In the genomic region with DNA sequence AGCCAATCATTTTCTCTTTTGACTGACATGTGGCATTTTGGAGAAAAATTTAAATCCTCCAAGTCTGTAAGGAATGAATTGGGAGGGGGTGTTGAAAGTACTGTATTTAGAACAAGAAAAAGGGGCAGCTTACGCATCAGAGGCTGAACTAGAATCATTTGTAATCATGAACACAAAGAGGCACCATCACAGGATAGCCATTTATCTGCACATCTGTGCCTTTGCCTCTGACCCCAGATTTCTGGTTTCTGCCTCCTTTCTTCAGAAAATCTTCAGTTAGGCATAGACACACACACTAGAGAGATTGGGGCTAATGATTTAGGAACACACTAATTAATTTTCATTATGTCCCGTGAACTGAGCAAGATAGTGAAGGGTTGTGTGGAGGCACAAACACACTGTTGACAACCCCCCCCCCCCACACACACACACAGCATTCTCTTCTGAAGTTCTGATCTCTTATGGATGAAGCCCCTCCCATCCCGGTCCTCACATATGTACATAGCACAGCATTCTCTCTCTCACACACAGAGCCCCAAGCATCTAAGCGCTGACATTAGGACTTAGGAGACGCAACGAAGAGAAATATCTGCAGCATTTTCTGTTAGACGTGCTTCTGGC, we compare ENCODE assay signal across 20 mouse cellular contexts.
DNase-seq lines count a peak whose midpoint lies in the region; ATAC-seq lines count a peak whose summit lies in the region.
"Had no signal": no experiment of that assay in that cellular context is flagged by ENCODE, and none has a peak within 500 bp of the region (broad histone marks: within the 10 kb centered on the region; RNA-seq: fewer than 3 reads in every experiment).

No protein-coding gene starts in this region.

- H3K36me3 ChIP-seq in hindbrain, embryonic 10.5 days = no peaks in the 10 kb centered on the region
- H3K36me3 ChIP-seq in hindbrain, embryonic 14.5 days (replicated peaks; ENCODE audit: control insufficient read depth, insufficient read depth) = no peaks in the 10 kb centered on the region
- no peaks in the 10 kb centered on the region for H3K36me3 ChIP-seq in neural tube, embryonic 11.5 days (ENCODE audit: control insufficient read depth, insufficient read depth, low read length)
- no peaks in the 10 kb centered on the region for H3K36me3 ChIP-seq in neural tube, embryonic 15.5 days
- H3K36me3 ChIP-seq in forebrain, embryonic 13.5 days (ENCODE audit: poor library complexity, severe bottlenecking) = no peaks in the 10 kb centered on the region
- H3K36me3 ChIP-seq: heart, embryonic 15.5 days; limb, embryonic 12.5 days had no signal

- no peaks in the 10 kb centered on the region for H3K27me3 ChIP-seq in hindbrain, embryonic 10.5 days (ENCODE audit: insufficient read depth, poor library complexity, severe bottlenecking)
- no peaks in the 10 kb centered on the region for H3K27me3 ChIP-seq in hindbrain, embryonic 14.5 days (ENCODE audit: control insufficient read depth, insufficient read depth, low read length)
- H3K27me3 ChIP-seq in neural tube, embryonic 11.5 days (ENCODE audit: control insufficient read depth, insufficient read depth, low read length) = no peaks in the 10 kb centered on the region
- H3K27me3 ChIP-seq in neural tube, embryonic 15.5 days (replicated peaks) = peaks cover 2% of the 10 kb centered on the region; the same call in 1 of the 2 replicates
- no peaks in the 10 kb centered on the region for H3K27me3 ChIP-seq in forebrain, embryonic 13.5 days
- H3K27me3 ChIP-seq: heart, embryonic 15.5 days; limb, embryonic 12.5 days had no signal

- no peak overlapping the region for H3K4me3 ChIP-seq in hindbrain, embryonic 10.5 days
- no peak overlapping the region for H3K4me3 ChIP-seq in hindbrain, embryonic 14.5 days (replicated peaks; ENCODE audit: low read length)
- H3K4me3 ChIP-seq in neural tube, embryonic 11.5 days (ENCODE audit: low read depth, low read length) = no peak overlapping the region
- H3K4me3 ChIP-seq in neural tube, embryonic 15.5 days (replicated peaks) = no peak overlapping the region
- H3K4me3 ChIP-seq in forebrain, embryonic 13.5 days = no peak overlapping the region
- H3K4me3 ChIP-seq: heart, embryonic 15.5 days; limb, embryonic 12.5 days had no signal

- H3K9me3 ChIP-seq in hindbrain, embryonic 10.5 days = no peaks in the 10 kb centered on the region
- no peaks in the 10 kb centered on the region for H3K9me3 ChIP-seq in hindbrain, embryonic 14.5 days (ENCODE audit: control insufficient read depth, low read length)
- no peaks in the 10 kb centered on the region for H3K9me3 ChIP-seq in neural tube, embryonic 11.5 days (ENCODE audit: control insufficient read depth, low read length)
- H3K9me3 ChIP-seq in neural tube, embryonic 15.5 days (replicated peaks) = no peaks in the 10 kb centered on the region
- no peaks in the 10 kb centered on the region for H3K9me3 ChIP-seq in forebrain, embryonic 13.5 days (replicated peaks)
- H3K9me3 ChIP-seq: heart, embryonic 15.5 days; limb, embryonic 12.5 days had no signal

- no peak overlapping the region for H3K4me2 ChIP-seq in hindbrain, embryonic 14.5 days (replicated peaks)
- H3K4me2 ChIP-seq in neural tube, embryonic 11.5 days (ENCODE audit: low read depth) = no peak overlapping the region
- H3K4me2 ChIP-seq in neural tube, embryonic 15.5 days = no peak overlapping the region
- 0 out of 2 replicates have a peak overlapping the region, but pooled peaks have one; percentile 8 for H3K4me2 ChIP-seq in forebrain, embryonic 13.5 days
- H3K4me2 ChIP-seq: liver, embryonic 11.5 days had no signal

- H3K9ac ChIP-seq in hindbrain, embryonic 14.5 days = no peak overlapping the region
- H3K9ac ChIP-seq in neural tube, embryonic 11.5 days (ENCODE audit: low read length) = no peak overlapping the region
- H3K9ac ChIP-seq in neural tube, embryonic 15.5 days (replicated peaks) = no peak overlapping the region
- H3K9ac ChIP-seq in forebrain, embryonic 13.5 days = no peak overlapping the region
- H3K9ac ChIP-seq: heart, embryonic 15.5 days; limb, embryonic 12.5 days; liver, postnatal 0 days had no signal

- peaks cover 36% of the 10 kb centered on the region for H3K4me1 ChIP-seq in hindbrain, embryonic 10.5 days (replicated peaks)
- H3K4me1 ChIP-seq in hindbrain, embryonic 14.5 days (replicated peaks; ENCODE audit: control insufficient read depth, insufficient read depth, low read length) = peaks cover 19% of the 10 kb centered on the region
- H3K4me1 ChIP-seq in neural tube, embryonic 11.5 days (ENCODE audit: control insufficient read depth, insufficient read depth, low read length) = peaks cover 4% of the 10 kb centered on the region
- H3K4me1 ChIP-seq in neural tube, embryonic 15.5 days = 0 out of 2 replicates have a peak, but pooled peaks cover 6% of the 10 kb centered on the region
- peaks cover 43% of the 10 kb centered on the region for H3K4me1 ChIP-seq in forebrain, embryonic 13.5 days

- H3K27ac ChIP-seq in hindbrain, embryonic 10.5 days = peak overlapping the region; percentile 85
- H3K27ac ChIP-seq in hindbrain, embryonic 14.5 days = no peak overlapping the region
- H3K27ac ChIP-seq in neural tube, embryonic 11.5 days (ENCODE audit: low read depth, low read length) = no peak overlapping the region
- no peak overlapping the region for H3K27ac ChIP-seq in neural tube, embryonic 15.5 days (replicated peaks)
- peak overlapping the region; percentile 35 for H3K27ac ChIP-seq in forebrain, embryonic 13.5 days
- H3K27ac ChIP-seq: heart, embryonic 15.5 days; hindbrain, postnatal 0 days; limb, embryonic 12.5 days had no signal

- no peak for ATAC-seq in hindbrain, embryonic 14.5 days (ENCODE audit: low FRiP score)
- 0 out of 2 replicates have a peak, but pooled peaks have one; percentile 45 for ATAC-seq in neural tube, embryonic 11.5 days (ENCODE audit: insufficient read depth, low FRiP score, low TSS enrichment)
- no peak for ATAC-seq in neural tube, embryonic 15.5 days (ENCODE audit: low FRiP score)
- peak; percentile 67 for ATAC-seq in forebrain, embryonic 13.5 days
- ATAC-seq: hindbrain, postnatal 0 days; intestine, embryonic 16.5 days; liver, postnatal 0 days had no signal

- DNase-seq in hindbrain, embryonic 10.5 days (ENCODE audit: low spot score) = no peak
- DNase-seq in hindbrain, embryonic 14.5 days (ENCODE audit: low spot score) = no peak
- no peak for DNase-seq in neural tube, embryonic 11.5 days (ENCODE audit: low spot score)
- no peak for DNase-seq in kidney, adult 11 months
- DNase-seq in spleen, adult 12 weeks (ENCODE audit: low spot score) = no peak
- DNase-seq: cerebellum, adult 18-20 months; cerebellum, postnatal 14 days; gastrocnemius, postnatal 25 days; heart, postnatal 36 days; kidney, postnatal 36 days; liver, postnatal 0 days; lung, postnatal 10 days; right cerebral cortex, postnatal 25 days had no signal

- 78% methylated on average over 7 of the region's 7 CpGs for WGBS in hindbrain, embryonic 10.5 days
- 56% methylated on average over 7 of the region's 7 CpGs for WGBS in hindbrain, embryonic 14.5 days
- 69% methylated on average over 7 of the region's 7 CpGs for WGBS in neural tube, embryonic 11.5 days
- WGBS in neural tube, embryonic 15.5 days = 69% methylated on average over 7 of the region's 7 CpGs
- WGBS in forebrain, embryonic 13.5 days = 32% methylated on average over 7 of the region's 7 CpGs

Comparison
In these comparisons a context has a peak if more than half of its experiments do, and no peak if none do; other contexts are left out.
1. H3K27ac ChIP-seq: peak in hindbrain, embryonic 10.5 days (single experiment) and forebrain, embryonic 13.5 days (single experiment); none in hindbrain, embryonic 14.5 days (single experiment), neural tube, embryonic 11.5 days (single experiment) and neural tube, embryonic 15.5 days (single experiment).
2. ATAC-seq: peak in neural tube, embryonic 11.5 days (single experiment) and forebrain, embryonic 13.5 days (single experiment); none in hindbrain, embryonic 14.5 days (single experiment) and neural tube, embryonic 15.5 days (single experiment).